Mouse (Mus musculus) intestine, postnatal 0 days (tissue): ENCODE data around the gene Camta1. TPM values are rescaled to one million over a fixed set of nuclear protein-coding genes. Genes with fewer than 3 reads are reported as not detected.

Experiments
- ATAC-seq: fragments of 200-750 bp; cut with Nextera tagmentation; 2 replicates; pipeline ENCODE4 v1.8.0; 2017; ENCODE audit warnings: mild to moderate bottlenecking, moderate TSS enrichment, moderate library complexity
- H3K27ac ChIP-seq: fragments of 300-500 bp; sonication (generic); 2 replicates; pipeline ENCODE4 v1.5.1; 2014; ENCODE audit warnings: mild to moderate bottlenecking, low read depth, low read length, moderate library complexity
- H3K27me3 ChIP-seq: fragments of 300-500 bp; sonication (generic); replicated peaks from 2 replicates; pipeline ENCODE4 v1.6.1; 2014; ENCODE audit warnings: low read length, mixed read lengths; ENCODE audit not compliant: control insufficient read depth, insufficient read depth
- H3K36me3 ChIP-seq: fragments of 300-500 bp; sonication (generic); 2 replicates; pipeline ENCODE4 v1.6.1; 2014; ENCODE audit warnings: mild to moderate bottlenecking, moderate library complexity; ENCODE audit not compliant: control insufficient read depth, insufficient read depth
- H3K4me1 ChIP-seq: fragments of 300-500 bp; sonication (generic); replicated peaks from 2 replicates; pipeline ENCODE4 v1.6.1; 2014; ENCODE audit warnings: antibody characterized with exemption, low read length, mixed read lengths; ENCODE audit not compliant: control insufficient read depth, insufficient read depth
- H3K4me2 ChIP-seq: fragments of 300-500 bp; sonication (generic); replicated peaks from 2 replicates; pipeline ENCODE4 v1.6.1; 2014; ENCODE audit warnings: low read depth, mild to moderate bottlenecking, moderate library complexity
- H3K4me3 ChIP-seq: fragments of 300-500 bp; sonication (generic); 2 replicates; pipeline ENCODE4 v1.5.1; 2014; ENCODE audit warnings: low read depth, low read length
- H3K9ac ChIP-seq: fragments of 300-500 bp; sonication (generic); 2 replicates; pipeline ENCODE4 v1.6.1; 2014; ENCODE audit warnings: mild to moderate bottlenecking, low read depth, low read length
- H3K9me3 ChIP-seq: fragments of 300-500 bp; sonication (generic); 2 replicates; pipeline ENCODE4 v1.6.1; 2016; ENCODE audit warnings: mixed run types; ENCODE audit not compliant: control insufficient read depth
- CTCF ChIP-seq: sonication (generic); IDR thresholded peaks from 2 replicates; pipeline ENCODE4 v1.5.1; 2016; ENCODE audit warnings: low read depth, mild to moderate bottlenecking, control low read depth, antibody characterized with exemption, moderate library complexity
- WGBS: fragments of 180-500 bp; shearing (Covaris S2); extraction: QIAGEN DNeasy Blood & Tissue Kit; methylation state at CpG from one replicate; pipeline ENCODE4 v1.1.7; 2014; 5-methylcytosine and 5-hydroxymethylcytosine counted together
- polyA plus RNA-seq: library from polyadenylated mRNA; unstranded; fragments of >200 nt; fragmentation: Nextera tagmentation; extraction: Ambion mirVana; gene quantifications from 2 replicates; pipeline ENCODE4 v1.2.1, GENCODE M21; 2015

The Camta1 gene
- polyA plus RNA-seq, 1 experiment from 2014 or later = 54.1 TPM

- Histone ChIP-seq H3K4me3 (no peak overlapping the region), H3K27me3 (no peaks in the 10 kb centered on the region), H3K4me2 (no peak overlapping the region), H3K36me3 (no peaks in the 10 kb centered on the region), H3K9ac (no peak overlapping the region), H3K4me1 (0 out of 2 replicates have a peak, but pooled peaks cover 2% of the 10 kb centered on the region), H3K9me3 (no peaks in the 10 kb centered on the region), H3K27ac (no peak overlapping the region)
- WGBS = 31% methylated on average over 20 of the region's 20 CpGs
- ATAC-seq = no peak
- no peak for TF ChIP-seq CTCF
Measured at GRCm38 (mm10) chr4:151741249-151742137, 120.2 kb downstream of the Camta1 start.

GRCm38 (mm10) chr4:151739348-151739956, 122.2 kb downstream of the Camta1 start:
- 75% methylated on average over 11 of the region's 12 CpGs for WGBS
- Histone ChIP-seq H3K9me3 (no peaks in the 10 kb centered on the region), H3K27me3 (no peaks in the 10 kb centered on the region), H3K9ac (no peak overlapping the region), H3K4me1 (0 out of 2 replicates have a peak, but pooled peaks cover 2% of the 10 kb centered on the region), H3K4me2 (no peak overlapping the region), H3K27ac (no peak overlapping the region), H3K4me3 (no peak overlapping the region), H3K36me3 (no peaks in the 10 kb centered on the region)
- no peak for TF ChIP-seq CTCF
- ATAC-seq = no peak

GRCm38 (mm10) chr4:151738875-151739274, 122.8 kb downstream of the Camta1 start:
- no peak overlapping the region for H3K27ac ChIP-seq
- H3K4me3 ChIP-seq = no peak overlapping the region
- no peak for TF ChIP-seq CTCF
- no peaks in the 10 kb centered on the region for H3K36me3 ChIP-seq
- WGBS = 68% methylated on average over 11 of the region's 11 CpGs
- H3K4me1 ChIP-seq = 0 out of 2 replicates have a peak, but pooled peaks cover 2% of the 10 kb centered on the region
- ATAC-seq = no peak
- no peak overlapping the region for H3K4me2 ChIP-seq
- H3K27me3 ChIP-seq = no peaks in the 10 kb centered on the region
- H3K9ac ChIP-seq = no peak overlapping the region
- no peaks in the 10 kb centered on the region for H3K9me3 ChIP-seq

- no peak overlapping the region for H3K9ac ChIP-seq
- H3K4me3 ChIP-seq = no peak overlapping the region
- no peaks in the 10 kb centered on the region for H3K36me3 ChIP-seq
- no peak for ATAC-seq
- no peak for TF ChIP-seq CTCF
- H3K4me1 ChIP-seq = 0 out of 2 replicates have a peak, but pooled peaks cover 2% of the 10 kb centered on the region
- no peaks in the 10 kb centered on the region for H3K27me3 ChIP-seq
- H3K27ac ChIP-seq = no peak overlapping the region
- no peak overlapping the region for H3K4me2 ChIP-seq
- 55% methylated on average over 5 of the region's 5 CpGs for WGBS
- H3K9me3 ChIP-seq = no peaks in the 10 kb centered on the region
Measured at GRCm38 (mm10) chr4:151738280-151738679, 123.4 kb downstream of the Camta1 start.

GRCm38 (mm10) chr4:151732668-151733067, 129.0 kb downstream of the Camta1 start:
- no peaks in the 10 kb centered on the region for H3K4me1 ChIP-seq
- no peaks in the 10 kb centered on the region for H3K36me3 ChIP-seq
- H3K4me2 ChIP-seq = no peak overlapping the region
- no peak for ATAC-seq
- no peak for TF ChIP-seq CTCF
- H3K9me3 ChIP-seq = no peaks in the 10 kb centered on the region
- 59% methylated on average over 10 of the region's 10 CpGs for WGBS
- H3K9ac ChIP-seq = no peak overlapping the region
- no peak overlapping the region for H3K27ac ChIP-seq
- H3K4me3 ChIP-seq = no peak overlapping the region
- H3K27me3 ChIP-seq = no peaks in the 10 kb centered on the region

- H3K4me2 ChIP-seq = no peak overlapping the region
- H3K27me3 ChIP-seq = no peaks in the 10 kb centered on the region
- TF ChIP-seq CTCF = no peak
- 58% methylated on average over 4 of the region's 4 CpGs for WGBS
- H3K9me3 ChIP-seq = no peaks in the 10 kb centered on the region
- no peak overlapping the region for H3K9ac ChIP-seq
- no peaks in the 10 kb centered on the region for H3K36me3 ChIP-seq
- H3K4me1 ChIP-seq = no peaks in the 10 kb centered on the region
- no peak for ATAC-seq
- H3K4me3 ChIP-seq = no peak overlapping the region
- no peak overlapping the region for H3K27ac ChIP-seq
Measured at GRCm38 (mm10) chr4:151730037-151730759, 131.5 kb downstream of the Camta1 start.
